Mouse (Mus musculus) lung, embryonic 15.5 days (tissue): ENCODE measurements around the gene Trpm1. TPM values are rescaled to one million over a fixed set of nuclear protein-coding genes. Genes with fewer than 3 reads are reported as not detected.

ENCODE experiments used
- ATAC-seq: fragments of 200-750 bp; cut with Nextera tagmentation; 2 replicates; pipeline ENCODE4 v1.8.0; 2017; ENCODE audit warnings: moderate number of reproducible peaks, borderline replicate concordance; ENCODE audit not compliant: low FRiP score, low TSS enrichment; ENCODE audit errors: extremely low read depth
- H3K27ac ChIP-seq: fragments of 300-500 bp; sonication (generic); 2 replicates; pipeline ENCODE4 v1.5.1; 2015; ENCODE audit warnings: moderate library complexity, mild to moderate bottlenecking, inconsistent platforms
- H3K27me3 ChIP-seq: fragments of 300-500 bp; sonication (generic); 2 replicates; pipeline ENCODE4 v1.6.1; 2015; ENCODE audit warnings: inconsistent platforms
- H3K36me3 ChIP-seq: fragments of 300-500 bp; sonication (generic); 2 replicates; pipeline ENCODE4 v1.6.1; 2015; ENCODE audit warnings: inconsistent platforms
- H3K4me1 ChIP-seq: fragments of 300-500 bp; sonication (generic); 2 replicates; pipeline ENCODE4 v1.6.1; 2015; ENCODE audit warnings: inconsistent platforms
- H3K4me2 ChIP-seq: fragments of 300-500 bp; sonication (generic); 2 replicates; pipeline ENCODE4 v1.6.1; 2015; ENCODE audit warnings: inconsistent platforms, mild to moderate bottlenecking, moderate library complexity
- H3K4me3 ChIP-seq: fragments of 300-500 bp; sonication (generic); 2 replicates; pipeline ENCODE4 v1.5.1; 2015; ENCODE audit warnings: mild to moderate bottlenecking, inconsistent platforms
- H3K9ac ChIP-seq: fragments of 300-500 bp; sonication (generic); 2 replicates; pipeline ENCODE4 v1.6.1; 2015; ENCODE audit warnings: inconsistent platforms
- H3K9me3 ChIP-seq: fragments of 300-500 bp; sonication (generic); 2 replicates; pipeline ENCODE4 v1.6.1; 2016; ENCODE audit warnings: inconsistent platforms
- WGBS: fragments of 180-500 bp; shearing (Covaris S2); methylation state at CpG from one replicate; pipeline ENCODE4 v1.1.7; 2015; 5-methylcytosine and 5-hydroxymethylcytosine counted together
- polyA plus RNA-seq: library from polyadenylated mRNA; unstranded; fragments of >200 nt; fragmentation: Nextera tagmentation; extraction: Ambion mirVana; gene quantifications from 2 replicates; pipeline ENCODE4 v1.2.1, GENCODE M21; 2015

Trpm1 gene
- polyA plus RNA-seq, 1 experiment from 2014 or later = not detected

DNA sequence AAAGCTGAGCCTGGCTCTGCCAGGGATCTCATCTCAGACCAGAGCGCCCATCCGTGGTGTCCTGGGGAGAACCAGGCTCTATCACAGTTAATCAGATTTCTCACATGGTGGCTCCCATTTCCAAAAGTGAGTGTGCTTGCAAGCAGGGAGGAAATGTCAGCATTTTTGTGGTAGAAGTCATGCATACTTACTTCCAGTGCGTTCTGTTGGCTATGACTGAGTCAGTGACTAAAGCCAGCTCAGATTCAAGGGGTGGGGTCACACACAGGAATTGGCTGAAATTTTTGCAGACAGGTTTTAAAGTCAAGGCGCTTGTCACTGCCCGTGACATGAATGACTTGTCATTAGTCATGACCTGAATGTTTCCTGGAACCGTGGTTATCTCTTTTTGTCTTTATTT lies 123.3 kb downstream of the Trpm1 start:
- no peaks in the 10 kb centered on the region for H3K4me1 ChIP-seq
- no peaks in the 10 kb centered on the region for H3K9me3 ChIP-seq
- no peak overlapping the region for H3K27ac ChIP-seq
- ATAC-seq = no peak
- no peak overlapping the region for H3K4me2 ChIP-seq
- H3K36me3 ChIP-seq = no peaks in the 10 kb centered on the region
- H3K4me3 ChIP-seq = no peak overlapping the region
- 25% methylated on average over 6 of the region's 6 CpGs for WGBS
- no peaks in the 10 kb centered on the region for H3K27me3 ChIP-seq
- H3K9ac ChIP-seq = no peak overlapping the region

DNA sequence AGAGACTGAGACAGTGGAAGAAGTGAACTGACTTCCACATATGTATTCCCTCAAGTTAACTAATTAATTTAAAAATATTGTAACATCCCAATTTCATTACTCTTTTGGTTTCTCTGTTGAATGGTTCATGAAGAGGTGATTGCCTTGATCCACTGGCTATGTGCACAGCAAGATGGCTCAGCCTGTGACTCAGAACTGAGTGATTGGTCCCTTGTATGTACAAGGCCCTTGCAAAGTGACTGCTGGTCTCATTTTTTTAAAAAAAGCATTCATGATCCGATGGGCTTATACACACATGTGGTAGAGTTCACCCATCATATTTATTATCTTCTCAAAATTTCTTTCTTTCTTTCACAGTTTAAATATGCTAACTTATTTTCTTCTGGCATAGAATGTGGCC lies 124.9 kb downstream of the Trpm1 start:
- no peaks in the 10 kb centered on the region for H3K4me1 ChIP-seq
- WGBS = 80% methylated on average over 1 of the region's 1 CpGs
- no peaks in the 10 kb centered on the region for H3K36me3 ChIP-seq
- no peak overlapping the region for H3K9ac ChIP-seq
- no peak overlapping the region for H3K27ac ChIP-seq
- H3K4me3 ChIP-seq = no peak overlapping the region
- H3K4me2 ChIP-seq = no peak overlapping the region
- no peaks in the 10 kb centered on the region for H3K27me3 ChIP-seq
- H3K9me3 ChIP-seq = no peaks in the 10 kb centered on the region
- ATAC-seq = no peak

DNA sequence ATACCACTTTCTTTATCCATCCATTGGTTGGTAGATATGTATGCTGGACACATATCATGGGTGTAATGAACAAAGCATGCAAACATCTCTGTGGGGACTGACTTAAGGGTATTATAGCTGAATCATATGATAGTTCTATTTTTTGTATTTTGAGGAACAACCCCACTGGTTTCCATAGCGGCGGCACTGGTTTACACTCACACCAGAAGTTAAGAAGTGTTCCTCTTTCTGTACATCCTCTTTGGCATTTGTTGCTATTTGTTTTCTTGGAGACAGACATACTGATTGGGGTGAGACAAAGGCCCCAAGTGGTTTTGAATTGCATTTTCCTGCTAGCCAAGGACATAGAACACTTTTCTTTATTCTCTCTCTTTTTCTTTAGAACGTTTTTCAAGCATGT lies 125.9 kb downstream of the Trpm1 start:
- Histone ChIP-seq H3K27ac (no peak overlapping the region), H3K4me3 (no peak overlapping the region), H3K27me3 (no peaks in the 10 kb centered on the region), H3K4me2 (no peak overlapping the region), H3K36me3 (no peaks in the 10 kb centered on the region), H3K9me3 (no peaks in the 10 kb centered on the region), H3K9ac (no peak overlapping the region), H3K4me1 (no peaks in the 10 kb centered on the region)
- no peak for ATAC-seq
- 77% methylated on average over 3 of the region's 3 CpGs for WGBS

DNA sequence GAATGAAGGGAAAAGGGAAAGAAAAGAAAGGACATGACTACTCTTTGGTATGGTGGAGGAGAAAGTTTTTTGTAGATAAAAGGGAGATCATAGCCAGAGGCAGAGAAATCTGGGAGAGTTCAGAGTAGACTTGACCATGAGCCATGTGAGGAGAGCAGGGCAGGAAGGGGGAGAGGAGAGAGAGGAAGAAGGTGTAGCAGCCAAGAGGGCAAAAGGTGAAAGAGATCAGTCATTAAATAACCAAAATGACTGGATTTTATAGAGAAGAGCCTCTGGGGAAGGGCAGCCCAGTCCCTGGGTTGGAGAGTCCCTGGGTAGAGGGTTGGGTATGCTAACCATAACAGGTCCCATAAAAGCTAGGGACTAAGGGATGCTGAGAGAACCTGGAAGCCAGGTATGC lies 132.9 kb downstream of the Trpm1 start:
- Histone ChIP-seq H3K4me2 (peak overlapping the region; percentile 69; the same call in 1 of the 2 replicates), H3K9me3 (no peaks in the 10 kb centered on the region), H3K9ac (no peak overlapping the region), H3K4me3 (no peak overlapping the region), H3K27me3 (no peaks in the 10 kb centered on the region), H3K27ac (no peak overlapping the region), H3K36me3 (no peaks in the 10 kb centered on the region), H3K4me1 (peaks cover 3% of the 10 kb centered on the region; the same call in 1 of the 2 replicates)
- no peak for ATAC-seq

DNA sequence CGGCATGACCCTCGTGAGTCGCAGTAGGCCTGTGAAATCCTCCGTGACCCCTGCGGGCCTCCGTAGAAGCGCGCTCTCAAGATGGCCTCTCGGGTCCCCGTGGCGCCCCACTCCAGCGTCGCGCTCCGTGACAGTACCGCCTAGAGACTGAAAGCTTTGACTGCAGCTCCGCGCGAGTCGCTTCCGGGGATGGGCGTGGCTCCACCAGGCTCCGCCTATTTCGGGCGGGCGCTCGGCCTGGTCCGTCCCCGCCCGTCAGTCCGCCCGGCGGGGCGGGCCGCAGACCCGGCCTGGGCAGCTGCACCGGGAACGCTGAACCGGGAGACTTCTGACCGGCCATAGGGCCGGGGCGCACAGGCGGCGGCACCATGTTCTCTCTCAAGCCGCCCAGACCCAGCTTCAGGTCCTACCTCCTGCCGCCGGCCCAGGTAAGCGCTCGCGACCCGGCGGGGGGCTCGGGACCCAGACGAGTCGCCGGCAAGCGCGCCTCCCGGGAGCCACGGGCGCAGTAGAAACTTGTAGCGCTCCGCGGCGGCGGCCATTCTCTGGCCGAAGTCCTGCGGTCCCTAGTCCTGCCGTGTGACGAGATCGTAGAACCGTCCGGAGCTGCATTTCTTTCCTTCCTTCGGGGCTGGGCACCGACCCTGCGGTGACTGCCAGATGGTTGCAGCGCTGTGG lies 133.9 kb downstream of the Trpm1 start, which contains the start of gene Mtmr10:
Gene Mtmr10, plus strand, starts transcription at position 240 of the 678 bp plus-strand sequence.
- Histone ChIP-seq H3K36me3 (no peaks in the 10 kb centered on the region), H3K4me3 (peak within 1 kb of the TSS; percentile 90), H3K27ac (peak within 1 kb of the TSS; percentile 85), H3K27me3 (no peaks in the 10 kb centered on the region), H3K4me1 (peaks cover 3% of the 10 kb centered on the region; the same call in 1 of the 2 replicates), H3K9me3 (no peaks in the 10 kb centered on the region), H3K9ac (peak within 1 kb of the TSS; percentile 78), H3K4me2 (peak within 1 kb of the TSS; percentile 69)
- WGBS = under 1% methylated on average over 57 of the region's 77 CpGs
- peak; percentile 99 for ATAC-seq

DNA sequence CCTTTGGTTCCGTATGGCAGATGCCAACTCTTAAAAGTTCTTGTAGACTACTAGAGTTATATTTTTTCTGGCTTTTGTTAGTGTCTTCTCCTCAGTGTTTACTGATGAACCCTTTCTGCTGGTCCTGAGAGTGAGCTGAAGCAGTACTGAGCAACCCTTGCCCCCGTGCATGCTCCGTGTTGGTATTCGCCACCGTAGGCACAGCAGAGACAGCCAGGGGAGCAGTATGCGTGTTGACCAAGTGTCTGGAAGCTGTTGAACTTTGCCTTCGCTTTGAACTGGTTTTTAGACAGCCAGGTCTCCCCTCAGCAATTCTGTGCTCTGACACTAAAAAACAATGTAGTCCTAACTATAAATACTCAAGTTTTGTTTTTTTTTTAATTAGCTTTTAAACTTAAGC lies 135.8 kb downstream of the Trpm1 start:
- Histone ChIP-seq H3K27me3 (no peaks in the 10 kb centered on the region), H3K4me1 (peaks cover 3% of the 10 kb centered on the region; the same call in 1 of the 2 replicates), H3K36me3 (no peaks in the 10 kb centered on the region), H3K9ac (no peak overlapping the region), H3K4me2 (no peak overlapping the region), H3K4me3 (no peak overlapping the region), H3K27ac (no peak overlapping the region), H3K9me3 (no peaks in the 10 kb centered on the region)
- ATAC-seq = no peak
- WGBS = 87% methylated on average over 7 of the region's 7 CpGs

DNA sequence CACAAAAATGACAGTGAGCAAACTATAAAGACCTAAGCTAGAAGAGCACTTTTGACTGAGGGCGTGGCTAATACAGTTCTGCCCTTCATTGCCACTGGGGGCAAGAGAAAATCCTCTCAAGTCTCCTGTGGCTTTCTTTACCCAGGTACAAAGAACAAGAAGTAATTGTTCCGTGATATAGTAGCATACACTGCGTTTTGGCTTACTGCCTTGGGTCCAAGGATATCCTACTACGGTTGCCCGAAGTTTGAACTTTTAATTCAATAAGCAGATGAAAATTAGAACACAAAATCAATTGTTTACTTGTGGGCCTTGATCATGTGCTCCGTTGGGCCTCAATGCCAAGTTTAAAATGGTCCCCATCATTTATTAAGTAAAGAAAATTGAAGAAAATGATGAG lies 136.8 kb downstream of the Trpm1 start:
- no peak for ATAC-seq
- WGBS = 77% methylated on average over 6 of the region's 6 CpGs

DNA sequence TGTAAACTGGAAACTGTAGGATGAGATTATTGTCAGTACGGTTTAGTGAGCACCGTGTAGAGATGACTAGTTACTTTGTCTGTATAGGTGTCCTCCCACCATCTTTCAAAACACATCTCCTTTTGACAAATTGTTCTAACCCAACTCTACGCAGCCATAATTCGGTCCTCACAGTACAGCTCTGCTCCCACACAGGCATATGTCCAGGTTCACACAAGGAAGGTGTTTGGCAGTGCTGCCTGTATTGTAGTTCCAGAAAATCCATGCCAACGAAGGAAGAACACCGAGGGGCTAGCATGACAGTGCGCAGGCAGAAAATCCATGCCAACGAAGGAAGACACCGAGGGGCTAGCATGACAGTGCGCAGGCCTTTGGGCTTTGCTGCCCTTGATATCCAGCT lies 138.1 kb downstream of the Trpm1 start:
- Histone ChIP-seq H3K4me2 (no peak overlapping the region), H3K27ac (no peak overlapping the region), H3K27me3 (no peaks in the 10 kb centered on the region), H3K4me1 (peaks cover 18% of the 10 kb centered on the region), H3K4me3 (no peak overlapping the region), H3K36me3 (no peaks in the 10 kb centered on the region), H3K9me3 (no peaks in the 10 kb centered on the region), H3K9ac (no peak overlapping the region)
- WGBS = 88% methylated on average over 10 of the region's 10 CpGs
- ATAC-seq = no peak

More for the DNA sequence above, 136.8 kb downstream of the Trpm1 start:
- Histone ChIP-seq H3K9me3 (no peaks in the 10 kb centered on the region), H3K4me2 (no peak overlapping the region), H3K36me3 (no peaks in the 10 kb centered on the region), H3K9ac (no peak overlapping the region), H3K4me3 (no peak overlapping the region), H3K27ac (no peak overlapping the region), H3K27me3 (no peaks in the 10 kb centered on the region), H3K4me1 (peaks cover 5% of the 10 kb centered on the region; the same call in 1 of the 2 replicates)

DNA sequence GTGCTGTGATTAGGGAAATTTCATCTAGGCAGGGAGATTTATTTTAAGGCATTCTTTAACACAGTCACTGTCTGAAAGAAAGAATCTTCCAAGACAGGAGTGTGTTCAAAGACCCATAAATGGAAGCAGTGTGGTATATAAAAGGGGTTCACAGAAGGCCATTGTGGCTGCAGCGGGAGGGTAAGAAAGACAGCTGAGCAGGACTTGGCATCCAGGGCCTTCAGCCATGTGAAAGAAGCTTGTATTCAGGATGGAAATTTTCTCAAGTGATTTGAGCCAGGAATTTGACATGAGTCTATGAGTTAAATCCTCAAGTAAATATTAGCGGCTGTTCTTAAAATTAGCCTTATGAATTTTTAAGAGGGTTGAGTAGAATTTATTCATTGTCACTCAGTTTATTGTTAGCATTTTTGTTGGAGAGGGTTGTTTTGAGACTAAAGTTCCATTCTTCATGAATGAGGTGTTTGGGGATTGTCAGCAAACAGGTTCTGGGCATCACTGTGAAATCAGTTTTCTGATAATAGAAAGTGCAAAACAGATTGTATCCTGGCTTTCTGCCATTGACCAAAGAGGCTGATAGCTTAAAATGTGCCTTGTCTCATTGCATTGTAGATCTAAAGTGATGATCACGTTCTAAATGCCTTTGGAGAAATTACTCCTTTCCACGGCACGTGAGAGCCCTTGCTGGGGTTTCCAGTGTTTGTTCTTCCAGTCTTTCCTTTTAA lies 142.8 kb downstream of the Trpm1 start:
- H3K9me3 ChIP-seq = no peaks in the 10 kb centered on the region
- H3K4me3 ChIP-seq = no peak overlapping the region
- peak overlapping the region; percentile 58; the same call in 1 of the 2 replicates for H3K27ac ChIP-seq
- ATAC-seq = peak; percentile 46; the same call in 1 of the 2 replicates
- H3K9ac ChIP-seq = no peak overlapping the region
- no peaks in the 10 kb centered on the region for H3K27me3 ChIP-seq
- peaks cover 20% of the 10 kb centered on the region for H3K4me1 ChIP-seq
- 0 out of 2 replicates have a peak, but pooled peaks cover 5% of the 10 kb centered on the region for H3K36me3 ChIP-seq
- WGBS = 31% methylated on average over 5 of the region's 5 CpGs
- H3K4me2 ChIP-seq = no peak overlapping the region

DNA sequence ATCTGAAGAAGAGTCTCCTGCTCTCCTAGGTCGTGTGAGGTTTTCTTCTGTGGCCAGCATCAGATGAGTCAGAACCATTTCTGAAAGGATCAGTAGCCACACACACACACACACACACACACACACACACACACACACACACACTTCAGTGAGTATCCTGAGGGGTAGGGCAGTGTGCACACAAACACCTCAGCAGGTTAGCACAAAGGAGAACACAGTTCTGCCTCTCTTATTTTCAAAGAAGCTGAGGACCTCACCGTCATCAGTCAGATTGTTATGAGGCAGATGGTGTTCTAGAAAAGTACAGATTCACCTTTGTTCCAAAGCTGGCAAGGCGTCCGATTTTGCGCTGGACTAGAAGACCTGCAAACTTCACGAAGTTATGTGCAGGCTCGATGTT lies 156.6 kb downstream of the Trpm1 start:
- Histone ChIP-seq H3K27me3 (no peaks in the 10 kb centered on the region), H3K27ac (no peak overlapping the region), H3K36me3 (peaks cover 7% of the 10 kb centered on the region; the same call in 1 of the 2 replicates), H3K4me1 (no peaks in the 10 kb centered on the region), H3K9me3 (no peaks in the 10 kb centered on the region), H3K9ac (no peak overlapping the region), H3K4me2 (no peak overlapping the region), H3K4me3 (no peak overlapping the region)
- 81% methylated on average over 7 of the region's 7 CpGs for WGBS
- ATAC-seq = no peak

DNA sequence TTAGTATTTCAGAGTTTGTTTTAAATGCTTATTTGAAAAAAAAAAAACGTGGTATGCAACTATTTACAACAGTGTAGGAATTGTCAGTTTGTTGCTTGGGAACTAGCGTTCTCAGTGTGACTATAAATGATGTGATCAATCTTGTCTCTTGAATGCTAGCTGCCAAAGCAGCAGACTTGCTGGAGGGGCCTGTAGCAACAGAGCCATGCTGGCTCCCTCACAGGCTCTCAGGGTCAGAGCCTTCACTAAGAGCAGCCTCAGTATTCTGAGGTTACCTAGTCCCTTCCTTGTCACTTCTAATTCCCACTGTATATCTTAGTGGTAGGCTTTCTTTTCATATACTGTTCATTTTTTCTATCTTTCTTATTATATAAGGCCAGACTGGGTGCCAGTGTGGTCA lies 157.1 kb downstream of the Trpm1 start:
- WGBS = 54% methylated on average over 2 of the region's 2 CpGs
- H3K27ac ChIP-seq = no peak overlapping the region
- H3K4me1 ChIP-seq = no peaks in the 10 kb centered on the region
- H3K36me3 ChIP-seq = peaks cover 7% of the 10 kb centered on the region; the same call in 1 of the 2 replicates
- no peak overlapping the region for H3K9ac ChIP-seq
- H3K9me3 ChIP-seq = no peaks in the 10 kb centered on the region
- ATAC-seq = no peak
- H3K4me3 ChIP-seq = no peak overlapping the region
- H3K4me2 ChIP-seq = no peak overlapping the region
- H3K27me3 ChIP-seq = no peaks in the 10 kb centered on the region

DNA sequence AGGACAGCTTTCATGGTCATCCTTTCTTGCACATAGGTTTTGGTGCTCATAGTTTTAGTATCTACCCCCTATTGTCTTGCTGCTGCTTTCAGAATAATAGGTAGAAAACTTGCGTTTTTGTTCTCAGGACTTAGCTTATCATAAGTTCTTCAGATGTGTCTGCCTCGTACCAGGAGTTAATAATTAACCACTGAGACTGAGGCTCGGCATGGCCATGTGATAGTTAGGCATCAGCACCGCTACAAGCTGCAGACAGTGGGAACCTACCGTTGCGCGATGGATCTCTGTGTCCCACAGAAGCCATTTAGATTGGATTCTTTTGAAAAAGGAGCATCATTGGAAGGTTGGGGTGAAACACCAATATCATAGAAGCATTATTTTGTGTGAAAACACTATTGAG lies 159.2 kb downstream of the Trpm1 start:
- Histone ChIP-seq H3K4me3 (no peak overlapping the region), H3K9me3 (no peaks in the 10 kb centered on the region), H3K27me3 (no peaks in the 10 kb centered on the region), H3K27ac (no peak overlapping the region), H3K4me2 (no peak overlapping the region), H3K36me3 (peaks cover 13% of the 10 kb centered on the region; the same call in 1 of the 2 replicates), H3K4me1 (no peaks in the 10 kb centered on the region), H3K9ac (no peak overlapping the region)
- WGBS = 74% methylated on average over 7 of the region's 7 CpGs
- no peak for ATAC-seq
